Mouse (Mus musculus): ENCODE measurements around the gene Gm12184.
A peak's percentile ranks its signal among the peaks of the same experiment; 100 is the strongest.
"Not testable (repeated sequence)": the region's sequence is repeated elsewhere in the genome, so short reads cannot be mapped to it uniquely, and the experiment has no call there.

Gm12184 gene

GRCm38 (mm10) chr11:48846362-48846761, 19.9 kb upstream of the Gm12184 start:
- not testable (repeated sequence) for DNase-seq

GRCm38 (mm10) chr11:48845244-48845815, 18.9 kb upstream of the Gm12184 start:
- no peak for DNase-seq

GRCm38 (mm10) chr11:48844309-48844708, 17.9 kb upstream of the Gm12184 start:
- no peak for DNase-seq

GRCm38 (mm10) chr11:48843202-48843601, 16.7 kb upstream of the Gm12184 start:
- peak; percentile 54 for DNase-seq

- no peak for DNase-seq
Measured at GRCm38 (mm10) chr11:48842378-48842792, 15.9 kb upstream of the Gm12184 start.

GRCm38 (mm10) chr11:48841213-48841612, 14.8 kb upstream of the Gm12184 start:
- no peak for DNase-seq

- peak; percentile 35 for DNase-seq
Measured at GRCm38 (mm10) chr11:48840805-48841204, 14.3 kb upstream of the Gm12184 start.

- DNase-seq: no peak
Measured at GRCm38 (mm10) chr11:48838879-48839680, 12.6 kb upstream of the Gm12184 start.

- peak; percentile 50 for DNase-seq
Measured at GRCm38 (mm10) chr11:48838181-48838797, 11.8 kb upstream of the Gm12184 start.

- peak; percentile 81 for DNase-seq
Measured at GRCm38 (mm10) chr11:48837310-48838180, 11.1 kb upstream of the Gm12184 start.

GRCm38 (mm10) chr11:48836990-48837309, 10.5 kb upstream of the Gm12184 start:
- DNase-seq: no peak

- no peak for DNase-seq
Measured at GRCm38 (mm10) chr11:48835923-48836322, 9.5 kb upstream of the Gm12184 start.

- DNase-seq: peak; percentile 94
Measured at GRCm38 (mm10) chr11:48833731-48834639, 7.5 kb upstream of the Gm12184 start.

GRCm38 (mm10) chr11:48833078-48833730, 6.7 kb upstream of the Gm12184 start:
- no peak for DNase-seq

- no peak for DNase-seq
Measured at GRCm38 (mm10) chr11:48831273-48831672, 4.8 kb upstream of the Gm12184 start.

- DNase-seq: no peak
Measured at GRCm38 (mm10) chr11:48830279-48830678, 3.8 kb upstream of the Gm12184 start.

- DNase-seq: no peak
Measured at GRCm38 (mm10) chr11:48827926-48828325, 1.5 kb upstream of the Gm12184 start.

GRCm38 (mm10) chr11:48826752-48827096, 269 bp upstream of the Gm12184 start:
- no peak for DNase-seq

GRCm38 (mm10) chr11:48824311-48824830, 2.1 kb downstream of the Gm12184 start:
- DNase-seq: no peak

- peak; percentile 63 for DNase-seq
Measured at GRCm38 (mm10) chr11:48823536-48823972, 2.9 kb downstream of the Gm12184 start.
